Mouse (Mus musculus) ovary, postnatal 14 days (tissue): Measurements from ENCODE around the gene Kank2.
"Not testable (repeated sequence)": the region's sequence is repeated elsewhere in the genome, so short reads cannot be mapped to it uniquely, and the experiment has no call there.

Experiments
- DNase-seq: peaks from one replicate; pipeline ENCODE4 v3.0.0; 2022; ENCODE audit warnings: low spot score

Kank2 gene

DNA sequence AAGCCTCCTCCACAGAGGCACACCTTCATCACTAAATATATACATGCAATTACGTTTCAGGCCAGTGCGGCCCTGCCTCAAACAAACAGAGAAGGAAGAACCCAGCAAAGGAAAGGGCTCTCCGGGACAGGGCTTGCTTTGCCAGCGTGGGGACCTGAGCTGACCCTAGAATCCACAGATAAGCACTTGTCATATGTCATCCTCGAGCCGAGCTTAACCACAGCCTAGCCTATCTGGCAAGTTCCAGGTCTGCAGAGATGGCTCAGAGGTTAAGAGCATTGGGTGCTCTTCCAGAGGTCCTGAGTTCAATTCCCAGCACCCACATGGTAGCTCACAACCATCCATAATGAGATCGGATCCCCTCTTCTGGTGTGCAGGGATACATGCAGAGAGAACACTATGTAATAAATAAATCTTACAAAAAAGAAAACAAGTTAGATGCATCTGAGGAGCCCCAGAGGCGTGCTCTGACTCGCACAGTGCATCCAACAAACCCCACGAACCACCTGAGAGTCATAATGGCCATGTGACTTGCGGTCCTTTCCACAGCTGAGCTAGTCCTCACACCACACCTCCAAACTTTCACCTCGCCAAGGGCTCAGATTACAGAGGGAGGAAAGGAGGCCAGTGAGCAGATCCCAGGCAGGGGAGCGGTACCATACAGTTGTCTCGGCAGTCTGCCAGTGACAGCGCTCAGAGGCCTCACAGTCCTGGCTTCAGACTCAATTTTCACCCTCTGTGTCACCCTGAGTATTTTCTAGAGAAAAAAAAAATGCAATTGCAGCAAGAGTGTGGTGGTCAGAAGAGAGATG is 16.7 kb downstream of the Kank2 start:
- DNase-seq = no peak

- DNase-seq = no peak
Measured at GRCm38 (mm10) chr9:21777726-21778125, 20.8 kb downstream of the Kank2 start.

DNA sequence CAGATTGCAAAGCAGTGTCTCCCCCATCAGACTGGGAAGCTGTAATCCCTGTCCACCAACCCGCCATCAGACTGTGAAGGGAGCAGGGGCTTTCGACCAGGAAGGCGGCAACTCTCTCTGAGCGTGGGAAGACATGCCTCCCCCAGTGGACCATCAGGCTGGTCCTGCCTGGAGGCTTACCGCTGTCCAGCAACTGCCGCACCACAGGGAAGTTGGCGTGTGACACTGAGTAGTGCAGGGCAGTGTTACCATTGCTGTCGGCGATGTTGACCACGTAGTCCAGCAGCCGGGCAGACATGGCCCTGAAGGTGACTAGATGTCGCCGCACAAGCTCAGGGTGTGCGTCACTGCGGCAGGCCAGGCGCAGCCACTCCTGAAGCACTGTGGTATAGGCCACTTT is 24.2 kb downstream of the Kank2 start:
- no peak for DNase-seq

DNA sequence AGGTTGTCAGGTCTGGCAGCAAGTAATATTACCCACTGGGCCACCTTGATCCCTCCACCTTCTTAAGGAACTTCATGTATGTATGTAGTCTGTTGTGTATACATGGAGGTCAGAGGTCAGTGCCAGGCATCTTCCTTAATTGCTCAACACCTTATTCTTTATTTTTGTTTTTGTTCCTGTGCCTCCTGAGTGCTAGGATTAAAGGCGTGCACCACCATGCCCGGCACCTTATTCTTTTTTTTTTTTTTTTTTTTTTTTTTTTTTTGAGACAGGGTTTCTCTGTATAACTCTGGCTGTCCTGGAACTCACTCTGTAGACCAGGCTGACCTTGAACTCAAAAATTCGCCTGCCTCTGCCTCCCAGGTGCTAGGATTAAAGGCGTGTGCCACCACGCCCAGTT is 25.1 kb downstream of the Kank2 start:
- not testable (repeated sequence) for DNase-seq

DNA sequence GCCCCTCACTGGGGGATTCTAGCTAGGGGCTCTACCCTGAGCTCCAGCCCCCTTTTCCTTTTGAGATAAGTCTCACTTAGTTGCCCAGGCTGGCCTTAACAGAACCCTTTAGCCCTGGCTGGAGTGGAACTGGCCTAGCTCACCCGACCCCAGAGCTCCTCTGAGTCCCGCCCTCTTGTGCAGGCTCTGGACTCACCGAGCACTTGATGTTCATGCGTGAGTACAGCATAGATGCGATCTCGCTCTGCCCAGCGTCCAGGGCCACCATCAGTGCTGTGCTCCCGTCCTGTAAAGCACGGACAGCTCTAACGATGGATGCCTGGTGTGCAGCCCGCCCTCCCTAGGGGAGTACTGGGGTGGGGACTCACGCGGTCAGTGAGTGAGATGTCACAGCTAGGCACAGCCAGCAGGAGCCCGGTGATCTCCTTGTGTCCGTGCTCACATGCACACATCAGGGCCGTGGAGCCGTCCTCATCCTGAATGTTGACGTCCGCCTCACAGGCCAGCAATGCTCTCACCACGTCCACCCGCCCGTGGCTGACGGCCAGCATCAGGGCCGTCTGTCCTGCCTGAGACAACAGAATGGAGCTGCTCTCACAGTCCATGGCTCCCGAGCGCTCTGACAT is 28.9 kb downstream of the Kank2 start:
- DNase-seq = peak; percentile 34

DNA sequence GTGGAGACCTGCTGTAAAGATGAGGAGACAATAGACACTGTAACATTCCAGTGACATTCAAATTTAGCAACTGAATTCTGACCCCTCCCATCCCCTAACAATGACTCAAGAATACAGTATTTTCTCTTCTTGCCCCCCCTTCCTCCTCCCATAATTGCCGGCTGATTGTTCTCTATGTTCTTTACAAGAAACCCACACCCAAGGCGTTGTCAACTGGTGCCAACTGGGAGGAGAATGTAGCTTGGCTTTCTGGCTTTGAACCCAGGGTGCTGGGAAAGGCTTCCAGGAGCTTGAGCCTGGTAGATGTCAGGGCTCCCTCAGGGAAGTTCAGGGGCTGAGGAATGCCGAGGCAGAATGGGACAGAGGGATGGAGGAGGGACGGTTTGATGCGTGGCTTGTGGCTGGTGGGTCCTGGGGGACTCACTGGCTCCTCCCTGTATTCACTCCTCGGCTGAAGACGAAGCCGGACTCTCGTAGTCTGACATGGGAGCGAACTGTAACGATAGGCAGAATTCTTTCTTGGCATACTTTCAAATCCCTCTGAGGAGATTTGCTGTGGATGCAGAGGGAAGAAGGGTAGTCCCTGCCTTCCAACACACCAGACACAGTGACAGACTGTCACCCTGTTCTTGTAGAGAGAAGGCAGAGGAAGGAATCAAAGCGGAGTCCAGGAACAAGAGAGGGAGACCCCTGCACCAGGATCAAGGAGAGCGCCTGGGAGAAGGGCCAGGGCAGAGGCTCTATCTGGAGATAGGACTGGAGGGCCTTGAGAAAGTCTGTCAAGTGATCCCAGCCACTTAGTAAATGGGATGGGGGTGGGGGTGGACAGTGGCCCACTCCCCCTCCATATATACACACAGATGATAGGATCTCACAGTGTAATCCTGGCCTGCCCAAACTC is 29.8 kb downstream of the Kank2 start:
- DNase-seq = peak; percentile 33

GRCm38 (mm10) chr9:21767896-21768295 is 30.6 kb downstream of the Kank2 start:
- DNase-seq = peak; percentile 26

- DNase-seq = no peak
Measured at GRCm38 (mm10) chr9:21764084-21764999, 34.2 kb downstream of the Kank2 start.

DNA sequence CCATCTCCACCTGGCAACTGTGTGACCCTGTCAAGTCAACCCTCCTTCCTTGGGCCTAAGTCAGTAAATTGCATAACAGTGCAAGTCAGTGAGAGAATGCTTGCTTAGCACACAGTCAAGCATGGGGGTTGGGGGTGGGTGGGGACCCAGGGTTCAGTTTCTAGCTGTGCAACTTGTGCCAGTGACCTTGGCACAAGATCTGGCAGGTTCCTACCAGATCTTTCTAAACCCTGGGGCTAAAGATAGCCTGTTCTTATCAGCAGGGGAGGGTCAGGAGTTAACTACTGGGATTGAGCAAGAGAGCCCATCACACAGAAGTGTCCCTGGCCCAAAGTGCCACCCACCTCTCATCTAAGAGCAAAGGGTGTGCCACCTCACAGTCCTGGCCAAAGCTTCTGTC is 36.4 kb downstream of the Kank2 start:
- DNase-seq = no peak

DNA sequence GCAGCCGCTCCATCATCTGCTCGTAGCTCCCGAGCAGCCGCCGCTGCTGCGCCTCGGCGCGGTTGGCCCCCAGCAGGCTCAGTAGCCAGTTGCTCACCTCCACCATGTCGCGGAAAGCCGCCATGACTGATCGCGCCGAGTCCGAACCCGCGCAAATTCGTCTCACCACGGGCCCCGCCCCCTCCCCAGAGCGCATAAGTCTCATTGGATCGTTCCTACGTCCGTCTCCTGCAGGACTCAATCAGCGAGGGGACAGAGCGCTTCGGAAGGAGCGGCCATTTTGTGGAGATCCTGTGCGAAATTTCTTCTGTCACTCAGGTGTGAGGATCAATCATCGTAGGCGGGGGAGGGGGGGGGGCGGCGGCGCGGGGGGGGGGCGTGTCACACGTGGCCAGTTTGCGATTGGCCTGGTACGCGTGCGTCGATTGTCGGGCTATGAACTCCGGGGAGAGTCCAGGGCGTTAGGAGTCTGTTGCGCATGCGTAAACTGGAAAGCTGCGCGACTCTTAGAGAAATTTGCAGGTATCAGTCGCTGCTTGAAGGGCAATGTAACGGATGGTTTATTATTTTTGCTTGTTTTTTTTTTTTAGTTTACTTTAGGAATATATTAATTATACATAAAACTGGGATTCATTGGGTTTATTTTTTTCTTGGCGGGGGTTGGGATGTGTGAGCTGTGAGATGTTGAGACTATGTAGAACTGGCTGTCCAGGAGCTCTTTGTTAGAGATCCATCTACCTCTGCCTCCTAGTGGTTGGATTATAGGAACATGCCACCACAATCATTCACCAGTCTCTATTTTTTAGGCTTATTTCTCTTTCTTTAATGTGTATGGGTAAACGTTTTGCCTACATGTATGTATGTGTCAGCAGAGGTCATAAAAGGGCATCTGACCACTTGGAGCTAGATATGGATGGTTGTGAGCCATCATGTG is 38.1 kb downstream of the Kank2 start, which contains the start of gene Spc24:
Gene Spc24, minus strand, starts transcription at position 149 of the 934 bp plus-strand sequence.
- DNase-seq = peak; percentile 92

- no peak for DNase-seq
Measured at GRCm38 (mm10) chr9:21759718-21760117, 38.8 kb downstream of the Kank2 start.

GRCm38 (mm10) chr9:21758576-21759529 is 39.7 kb downstream of the Kank2 start:
- DNase-seq = no peak

DNA sequence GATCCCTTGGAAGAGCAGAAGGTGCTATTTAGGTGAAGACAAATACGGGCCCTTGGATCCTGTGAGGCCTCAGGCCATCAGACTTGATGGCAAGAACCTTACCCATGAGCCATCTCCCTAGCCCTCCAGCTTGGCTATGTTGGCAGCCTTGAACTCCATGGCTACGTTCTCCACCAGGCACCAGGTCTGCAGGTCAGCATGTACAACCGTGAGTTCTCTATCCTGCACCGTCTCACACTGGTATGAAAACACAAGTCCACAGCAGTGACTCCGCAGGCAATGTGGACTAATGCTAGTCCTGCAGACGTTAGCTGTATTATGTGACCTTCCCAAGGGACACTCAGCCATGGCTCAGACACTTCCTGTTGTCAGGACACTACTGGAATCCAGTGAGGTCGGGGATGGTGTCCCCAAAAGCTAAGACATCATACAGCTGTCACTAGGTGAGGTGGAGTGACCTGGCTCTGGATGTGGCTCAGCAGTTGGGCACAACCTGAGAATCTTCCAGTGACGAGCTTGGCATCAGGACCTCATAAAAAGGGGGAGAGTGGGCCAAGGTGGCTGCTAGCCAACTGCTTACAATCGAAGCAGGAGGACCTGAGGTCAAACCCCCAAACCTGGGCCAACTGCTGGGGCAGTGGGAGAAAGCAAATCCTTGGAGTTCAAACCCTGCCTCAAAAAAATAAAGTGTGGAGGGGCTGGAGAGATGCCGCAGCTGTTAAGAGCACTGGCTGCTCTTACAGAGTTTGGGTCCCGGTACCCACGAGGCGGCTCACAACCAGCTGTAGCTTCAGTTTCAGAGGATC is 43.8 kb downstream of the Kank2 start:
- no peak for DNase-seq

GRCm38 (mm10) chr9:21754003-21754402 is 44.5 kb downstream of the Kank2 start:
- DNase-seq = peak; percentile 74

GRCm38 (mm10) chr9:21752252-21752792 is 46.2 kb downstream of the Kank2 start:
- DNase-seq = peak; percentile 51

- no peak for DNase-seq
Measured at GRCm38 (mm10) chr9:21751347-21751746, 47.2 kb downstream of the Kank2 start.

- DNase-seq = no peak
Measured at GRCm38 (mm10) chr9:21750370-21750769, 48.2 kb downstream of the Kank2 start.
